Mouse (Mus musculus) heart, postnatal 0 days (tissue): ENCODE data around the gene Tulp4.

Experiments
- CTCF ChIP-seq: IDR thresholded peaks from 2 replicates; pipeline ENCODE4 v1.5.1; 2016; ENCODE audit warnings: antibody characterized with exemption, control low read depth, low read depth
- EP300 ChIP-seq: IDR thresholded peaks from 2 replicates; pipeline ENCODE4 v1.6.1; 2016; ENCODE audit warnings: antibody characterized with exemption, low read depth

DNA sequence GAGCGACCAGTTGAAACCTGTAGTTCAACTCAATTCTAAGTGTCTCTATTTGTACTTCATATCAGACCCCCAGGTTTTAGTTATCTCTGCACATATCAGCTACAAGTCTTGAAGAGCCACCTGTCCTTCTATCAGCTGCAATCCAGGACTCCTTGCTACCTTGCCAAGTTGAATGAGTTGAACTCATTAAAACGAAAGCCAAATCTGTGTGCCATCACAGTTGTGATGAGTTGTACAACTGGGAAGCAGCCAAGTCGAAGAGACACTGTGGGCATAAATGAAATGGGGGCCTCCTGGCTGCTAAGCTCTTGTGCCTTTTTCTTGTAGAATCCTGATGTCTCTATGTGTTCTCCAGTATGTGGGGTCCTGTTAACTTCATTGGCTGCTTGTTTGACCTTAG, 19.2 kb downstream of the Tulp4 start:
- TF ChIP-seq CTCF, result no peak
- no peak for TF ChIP-seq EP300
